In the genomic region with DNA sequence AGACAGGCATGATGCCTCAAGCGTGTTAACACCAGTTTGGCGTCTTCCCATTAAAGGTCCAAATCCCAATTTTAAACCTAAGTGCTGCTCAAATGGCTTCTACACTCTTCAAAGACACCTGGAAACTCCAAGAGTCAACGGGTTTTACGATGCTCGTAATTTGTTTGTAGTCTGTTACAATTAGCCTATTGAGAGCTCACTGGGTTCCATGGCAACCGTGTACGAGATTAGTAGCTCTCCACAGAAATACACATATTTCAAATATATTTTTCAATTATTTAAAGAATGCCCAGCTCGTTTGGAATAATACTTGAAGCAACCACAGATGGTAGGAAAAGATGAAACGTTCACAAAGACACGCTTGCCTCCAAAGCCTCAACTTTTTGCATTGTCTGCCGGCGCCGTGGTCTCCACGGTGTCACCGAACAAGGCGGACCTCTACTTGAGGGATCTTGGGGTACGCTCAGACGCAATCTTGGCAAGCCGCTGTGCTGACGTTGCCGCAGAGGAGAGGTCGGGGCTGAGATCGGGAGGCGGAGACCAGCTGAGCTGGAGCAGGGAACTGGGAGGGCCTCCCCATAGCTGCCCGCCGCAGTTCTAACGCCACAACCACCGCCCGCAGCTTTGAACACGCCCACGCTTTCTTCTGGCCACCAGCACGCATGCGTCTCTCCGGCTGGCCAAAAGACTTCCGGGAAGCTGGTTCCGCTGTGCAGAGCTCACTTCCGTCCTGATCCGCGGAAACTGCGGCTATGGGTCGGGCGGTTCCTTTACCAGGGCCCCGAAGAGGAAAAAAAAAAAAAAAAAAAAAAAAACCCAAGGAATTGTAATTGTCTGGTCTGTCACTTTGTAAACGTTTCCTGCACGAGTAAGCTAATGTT, we compare ENCODE assay signal across 8 mouse cellular contexts. TPM values are rescaled to one million over a fixed set of nuclear protein-coding genes. Genes with fewer than 3 reads are reported as not detected.
A peak's percentile ranks its signal among the peaks of the same experiment; 100 is the strongest.
DNase-seq lines count a peak whose midpoint lies in the region; ATAC-seq and TF ChIP-seq lines count a peak whose summit lies in the region.

No protein-coding gene starts in this region.

- peak; percentile 93 for ATAC-seq in heart, embryonic 15.5 days (replicated peaks; ENCODE audit: insufficient number of reproducible peaks, insufficient read depth, low FRiP score, low read depth)
- peak; percentile 90 for ATAC-seq in liver, embryonic 14.5 days (ENCODE audit: insufficient read depth)
- peak; percentile 85 for ATAC-seq in neural tube, embryonic 11.5 days (ENCODE audit: insufficient read depth, low FRiP score, low TSS enrichment)
- peak; percentile 95 for ATAC-seq in stomach, postnatal 0 days (ENCODE audit: low FRiP score, low TSS enrichment)

- DNase-seq in CD8-positive naive resting alpha-beta T cell, adult 2 months (ENCODE audit: low read depth in 2 of 2, low spot score in 2 of 2): peak; percentile 86 to 88
- peak; percentile 84 for DNase-seq in c-Kit-positive CD71-negative TER-119-negative erythroid progenitor cells, embryonic 14.5 days (ENCODE audit: low read depth)
- DNase-seq in forebrain, embryonic 10.5 days (ENCODE audit: extremely low spot score, low spot score): peak; percentile 94
- DNase-seq in kidney, postnatal 25 days: peak; percentile 95 to 98
- DNase-seq in liver, embryonic 14.5 days (ENCODE audit: low read depth in 3 of 3, low spot score in 3 of 3): peak; percentile 91 to 94 (median 93)
- peak; percentile 94 for DNase-seq in neural tube, embryonic 11.5 days (ENCODE audit: low spot score)
- peak; percentile 96 for DNase-seq in stomach, postnatal 0 days (ENCODE audit: low spot score)

- H3K4me2 ChIP-seq in heart, embryonic 15.5 days: peak overlapping the region; percentile 73
- H3K4me2 ChIP-seq in liver, embryonic 14.5 days (ENCODE audit: low read depth): peak overlapping the region; percentile 91
- peak overlapping the region; percentile 54 for H3K4me2 ChIP-seq in neural tube, embryonic 11.5 days (ENCODE audit: low read depth)
- H3K4me2 ChIP-seq in stomach, postnatal 0 days (replicated peaks; ENCODE audit: low read depth): peak overlapping the region; percentile 57

- 3% methylated on average over 45 of the region's 45 CpGs for WGBS in forebrain, embryonic 10.5 days
- WGBS in heart, embryonic 15.5 days: 3% methylated on average over 45 of the region's 45 CpGs
- WGBS in liver, embryonic 14.5 days (ENCODE audit: insufficient replicate concordance): 5% methylated on average over 45 of the region's 45 CpGs
- 2% methylated on average over 45 of the region's 45 CpGs for WGBS in neural tube, embryonic 11.5 days
- 2% methylated on average over 45 of the region's 45 CpGs for WGBS in stomach, postnatal 0 days

- H3K4me3 ChIP-seq in forebrain, embryonic 10.5 days: peak overlapping the region; percentile 97
- H3K4me3 ChIP-seq in heart, embryonic 15.5 days: peak overlapping the region; percentile 92
- H3K4me3 ChIP-seq in liver, embryonic 14.5 days (ENCODE audit: insufficient read depth in 1 of 2, low read depth in 2 of 2, low read length in 2 of 2): peak overlapping the region; percentile 63 to 79
- H3K4me3 ChIP-seq in neural tube, embryonic 11.5 days (ENCODE audit: low read depth, low read length): peak overlapping the region; percentile 89
- H3K4me3 ChIP-seq in stomach, postnatal 0 days (ENCODE audit: low read depth, low read length): peak overlapping the region; percentile 94

- peak overlapping the region; percentile 67 for H3K9ac ChIP-seq in heart, embryonic 15.5 days
- H3K9ac ChIP-seq in liver, embryonic 14.5 days (replicated peaks): peak overlapping the region; percentile 86
- H3K9ac ChIP-seq in neural tube, embryonic 11.5 days (ENCODE audit: low read length): peak overlapping the region; percentile 54
- peak overlapping the region; percentile 62 for H3K9ac ChIP-seq in stomach, postnatal 0 days (ENCODE audit: low read length)

- H3K27me3 ChIP-seq in forebrain, embryonic 10.5 days (ENCODE audit: poor library complexity, severe bottlenecking): no peaks in the 10 kb centered on the region
- no peaks in the 10 kb centered on the region for H3K27me3 ChIP-seq in heart, embryonic 15.5 days
- H3K27me3 ChIP-seq in liver, embryonic 14.5 days (ENCODE audit: control insufficient read depth, insufficient read depth, low read length): no peaks in the 10 kb centered on the region
- no peaks in the 10 kb centered on the region for H3K27me3 ChIP-seq in neural tube, embryonic 11.5 days (ENCODE audit: control insufficient read depth, insufficient read depth, low read length)
- no peaks in the 10 kb centered on the region for H3K27me3 ChIP-seq in stomach, postnatal 0 days (ENCODE audit: control insufficient read depth, insufficient read depth, low read length)

- no peaks in the 10 kb centered on the region for H3K9me3 ChIP-seq in forebrain, embryonic 10.5 days
- no peaks in the 10 kb centered on the region for H3K9me3 ChIP-seq in heart, embryonic 15.5 days (replicated peaks)
- H3K9me3 ChIP-seq in liver, embryonic 14.5 days (ENCODE audit: control insufficient read depth, low read length): no peaks in the 10 kb centered on the region
- H3K9me3 ChIP-seq in neural tube, embryonic 11.5 days (ENCODE audit: control insufficient read depth, low read length): no peaks in the 10 kb centered on the region
- no peaks in the 10 kb centered on the region for H3K9me3 ChIP-seq in stomach, postnatal 0 days (ENCODE audit: control insufficient read depth, low read length)

- peaks cover 30% of the 10 kb centered on the region for H3K4me1 ChIP-seq in forebrain, embryonic 10.5 days
- peaks cover 19% of the 10 kb centered on the region for H3K4me1 ChIP-seq in heart, embryonic 15.5 days (replicated peaks)
- peaks cover 16 to 18% of the 10 kb centered on the region in 2 experiments for H3K4me1 ChIP-seq in liver, embryonic 14.5 days (replicated peaks; ENCODE audit: control insufficient read depth in 2 of 2, insufficient read depth in 2 of 2, low read length in 1 of 2)
- peaks cover 12% of the 10 kb centered on the region for H3K4me1 ChIP-seq in neural tube, embryonic 11.5 days (ENCODE audit: control insufficient read depth, insufficient read depth, low read length)
- H3K4me1 ChIP-seq in stomach, postnatal 0 days (replicated peaks; ENCODE audit: control insufficient read depth, insufficient read depth): peaks cover 6% of the 10 kb centered on the region; the same call in 1 of the 2 replicates

- TF ChIP-seq CTCF in liver, embryonic 14.5 days (IDR thresholded peaks at IDR 0.05; ENCODE audit: low read depth): no peak
- no peak for TF ChIP-seq CTCF in stomach, postnatal 0 days (IDR thresholded peaks at IDR 0.05; ENCODE audit: low read depth)

- H3K27ac ChIP-seq in forebrain, embryonic 10.5 days: peak overlapping the region; percentile 99
- H3K27ac ChIP-seq in heart, embryonic 15.5 days: peak overlapping the region; percentile 98
- peak overlapping the region; percentile 87 for H3K27ac ChIP-seq in liver, embryonic 14.5 days
- peak overlapping the region; percentile 76 for H3K27ac ChIP-seq in neural tube, embryonic 11.5 days (ENCODE audit: low read depth, low read length)
- peak overlapping the region; percentile 99 for H3K27ac ChIP-seq in stomach, postnatal 0 days (replicated peaks)

- no peak for TF ChIP-seq EP300 in liver, embryonic 14.5 days (IDR thresholded peaks at IDR 0.05; ENCODE audit: low read depth)
- no peak for TF ChIP-seq EP300 in stomach, postnatal 0 days (optimal IDR thresholded peaks at IDR 0.05)

- peaks cover 3% of the 10 kb centered on the region for H3K36me3 ChIP-seq in forebrain, embryonic 10.5 days (replicated peaks)
- no peaks in the 10 kb centered on the region for H3K36me3 ChIP-seq in heart, embryonic 15.5 days
- H3K36me3 ChIP-seq in liver, embryonic 14.5 days (replicated peaks; ENCODE audit: control insufficient read depth, insufficient read depth, low read depth): no peaks in the 10 kb centered on the region
- H3K36me3 ChIP-seq in neural tube, embryonic 11.5 days (ENCODE audit: control insufficient read depth, insufficient read depth, low read length): no peaks in the 10 kb centered on the region
- H3K36me3 ChIP-seq in stomach, postnatal 0 days (ENCODE audit: control insufficient read depth, insufficient read depth, low read length): no peaks in the 10 kb centered on the region

RNA-seq across cellular contexts. Expression of a gene that starts 1.1 kb away (rescaled TPM):
- 69.7 and 76.1 TPM in 2 replicates for polyA plus RNA-seq in forebrain, embryonic 10.5 days (2016; fragmentation: Nextera tagmentation; extraction: Ambion mirVana)
- polyA plus RNA-seq in heart, embryonic 15.5 days (2015; fragmentation: Nextera tagmentation; extraction: Ambion mirVana): 37.7 and 45.8 TPM in 2 replicates
- 33.7 and 52.4 TPM in 2 replicates for polyA plus RNA-seq in liver, embryonic 14.5 days (2012; rRNA removed)
- 37.2 and 43.7 TPM in 2 replicates for polyA plus RNA-seq in liver, embryonic 14.5 days (2014; fragmentation: Nextera tagmentation; extraction: Ambion mirVana)
- polyA plus RNA-seq in neural tube, embryonic 11.5 days (2014; fragmentation: Nextera tagmentation; extraction: Ambion mirVana): 98.7 and 100.0 TPM in 2 replicates
- 37.7 and 42.7 TPM in 2 replicates for polyA plus RNA-seq in stomach, postnatal 0 days (2015; fragmentation: Nextera tagmentation; extraction: Ambion mirVana)

RNA-seq across cellular contexts. Expression of a gene that starts 50.1 kb away (rescaled TPM):
- 0.45 and 0.53 TPM in 2 replicates for polyA plus RNA-seq in forebrain, embryonic 10.5 days (2016; fragmentation: Nextera tagmentation; extraction: Ambion mirVana)
- 1.4 and 2.3 TPM in 2 replicates for polyA plus RNA-seq in heart, embryonic 15.5 days (2015; fragmentation: Nextera tagmentation; extraction: Ambion mirVana)
- polyA plus RNA-seq in liver, embryonic 14.5 days (2012; rRNA removed): 0.08 and 0.17 TPM in 2 replicates
- polyA plus RNA-seq in liver, embryonic 14.5 days (2014; fragmentation: Nextera tagmentation; extraction: Ambion mirVana): 0.09 and 0.24 TPM in 2 replicates
- 0.31 and 1.1 TPM in 2 replicates for polyA plus RNA-seq in neural tube, embryonic 11.5 days (2014; fragmentation: Nextera tagmentation; extraction: Ambion mirVana)
- 0.78 and 0.96 TPM in 2 replicates for polyA plus RNA-seq in stomach, postnatal 0 days (2015; fragmentation: Nextera tagmentation; extraction: Ambion mirVana)

RNA-seq across cellular contexts. Expression of a gene that starts 50.2 kb away (rescaled TPM):
- not detected in 2 replicates for polyA plus RNA-seq in forebrain, embryonic 10.5 days (2016; fragmentation: Nextera tagmentation; extraction: Ambion mirVana)
- not detected in 2 replicates for polyA plus RNA-seq in heart, embryonic 15.5 days (2015; fragmentation: Nextera tagmentation; extraction: Ambion mirVana)
- not detected in 2 replicates for polyA plus RNA-seq in liver, embryonic 14.5 days (2012; rRNA removed)
- polyA plus RNA-seq in liver, embryonic 14.5 days (2014; fragmentation: Nextera tagmentation; extraction: Ambion mirVana): not detected in 2 replicates
- not detected in 2 replicates for polyA plus RNA-seq in neural tube, embryonic 11.5 days (2014; fragmentation: Nextera tagmentation; extraction: Ambion mirVana)
- polyA plus RNA-seq in stomach, postnatal 0 days (2015; fragmentation: Nextera tagmentation; extraction: Ambion mirVana): not detected in 2 replicates

Comparison
In these comparisons a context has a peak if more than half of its experiments do, and no peak if none do; other contexts are left out.
1. Peak in every context shown above with its lines: DNase-seq, ATAC-seq, H3K4me3 ChIP-seq and H3K27ac ChIP-seq.